Mouse (Mus musculus) stomach, postnatal 0 days (tissue): Measurements from ENCODE around the gene Nsfl1c.

Source experiments
- CTCF ChIP-seq: IDR thresholded peaks from 2 replicates; pipeline ENCODE4 v1.5.1; 2016; ENCODE audit warnings: antibody characterized with exemption, low read depth, mild to moderate bottlenecking, moderate library complexity
- EP300 ChIP-seq: optimal IDR thresholded peaks from 2 replicates; pipeline ENCODE3; 2016; ENCODE audit warnings: antibody characterized with exemption

DNA sequence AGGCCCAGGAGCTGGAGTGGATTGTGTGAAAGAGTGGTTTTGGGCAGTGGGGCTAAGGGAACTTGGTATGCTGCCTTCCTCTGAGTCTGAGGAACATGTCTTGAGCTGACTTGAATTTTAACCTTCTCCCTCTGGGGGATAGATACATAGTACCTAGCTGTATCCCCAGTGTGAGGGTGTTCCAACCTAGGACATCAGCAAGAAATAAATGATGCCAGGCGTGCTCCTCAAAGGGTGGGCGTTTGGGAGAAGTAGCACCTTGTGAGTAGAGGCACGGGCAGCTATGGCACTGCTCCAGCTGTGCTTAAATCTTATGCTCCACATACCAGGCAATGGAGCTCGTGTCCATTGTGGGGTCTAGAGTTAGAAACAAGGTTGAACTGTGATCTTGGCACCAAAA is 52.6 kb downstream of the Nsfl1c start:
- TF ChIP-seq CTCF (no peak), EP300 (no peak)
